Mouse (Mus musculus) forebrain, postnatal 0 days (tissue): ENCODE results near the gene Khk. TPM values are rescaled to one million over a fixed set of nuclear protein-coding genes. Genes with fewer than 3 reads are reported as not detected.
A peak's percentile ranks its signal among the peaks of the same experiment; 100 is the strongest.

Source experiments
- ATAC-seq: fragments of 200-750 bp; cut with Nextera tagmentation; 2 replicates; pipeline ENCODE4 v1.8.0; 2017; ENCODE audit warnings: mild to moderate bottlenecking, moderate library complexity
- DNase-seq: peaks from one replicate; pipeline ENCODE4 v3.0.0-alpha.2; 2015
- H3K27ac ChIP-seq: fragments of 300-500 bp; sonication (generic); 2 replicates; pipeline ENCODE4 v1.5.1; 2014; ENCODE audit warnings: low read depth, mild to moderate bottlenecking, antibody characterized with exemption, low read length, moderate library complexity, mixed read lengths
- H3K27me3 ChIP-seq: fragments of 300-500 bp; sonication (generic); 2 replicates; pipeline ENCODE4 v1.6.1; 2014; ENCODE audit warnings: mild to moderate bottlenecking, low read length, mixed read lengths; ENCODE audit not compliant: insufficient read depth
- H3K36me3 ChIP-seq: fragments of 300-500 bp; sonication (generic); 2 replicates; pipeline ENCODE4 v1.6.1; 2014; ENCODE audit warnings: mild to moderate bottlenecking, moderate library complexity; ENCODE audit not compliant: insufficient read depth
- H3K4me1 ChIP-seq: fragments of 300-500 bp; sonication (generic); 2 replicates; pipeline ENCODE4 v1.6.1; 2014; ENCODE audit warnings: antibody characterized with exemption; ENCODE audit not compliant: insufficient read depth
- H3K4me2 ChIP-seq: fragments of 300-500 bp; sonication (generic); 2 replicates; pipeline ENCODE4 v1.6.1; 2014; ENCODE audit warnings: low read depth, mild to moderate bottlenecking, moderate library complexity
- H3K4me3 ChIP-seq: fragments of 300-500 bp; sonication (generic); 2 replicates; pipeline ENCODE4 v1.5.1; 2014; ENCODE audit warnings: low read depth, low read length, mixed read lengths
- H3K9ac ChIP-seq: fragments of 300-500 bp; sonication (generic); 2 replicates; pipeline ENCODE4 v1.6.1; 2014; ENCODE audit warnings: mild to moderate bottlenecking
- H3K9me3 ChIP-seq: fragments of 300-500 bp; sonication (generic); 2 replicates; pipeline ENCODE4 v1.6.1; 2016; ENCODE audit warnings: low read length
- CTCF ChIP-seq: sonication (generic); IDR thresholded peaks from 2 replicates; pipeline ENCODE4 v1.5.1; 2016; ENCODE audit warnings: antibody characterized with exemption, control low read depth, low read depth
- WGBS: fragments of 180-500 bp; shearing (Covaris S2); extraction: QIAGEN DNeasy Blood & Tissue Kit; methylation state at CpG from one replicate; pipeline ENCODE4 v1.1.7; 2014; 5-methylcytosine and 5-hydroxymethylcytosine counted together
- polyA plus RNA-seq: library from polyadenylated mRNA; unstranded; fragments of >200 nt; fragmentation: Nextera tagmentation; extraction: Ambion mirVana; gene quantifications from 2 replicates; pipeline ENCODE4 v1.2.1, GENCODE M21; 2015
- total RNA-seq: library from RNA; depleted of rRNA; stranded (reverse); fragments of >200 nt; gene quantifications from 2 replicates; pipeline ENCODE4 v1.2.3, GENCODE M21; 2014

Khk gene
- total and polyA plus RNA-seq, 2 experiments from 2014 or later: 4.5 to 13.2 TPM

GRCm38 (mm10) chr5:30913060-30913841 lies 8.0 kb upstream of the Khk start, which contains the start of gene Emilin1:
Gene Emilin1, plus strand, starts transcription at chr5:30913402.
- H3K4me1 ChIP-seq: peaks cover 1% of the 10 kb centered on the region
- no peaks in the 10 kb centered on the region for H3K27me3 ChIP-seq
- no peak within 1 kb of the TSS for H3K4me2 ChIP-seq
- no peak within 1 kb of the TSS for H3K9ac ChIP-seq
- no peak for TF ChIP-seq CTCF
- WGBS: 33% methylated on average over 13 of the region's 13 CpGs
- DNase-seq (no peak), ATAC-seq (no peak)
- no peaks in the 10 kb centered on the region for H3K36me3 ChIP-seq
- no peaks in the 10 kb centered on the region for H3K9me3 ChIP-seq
- H3K27ac ChIP-seq: peak within 1 kb of the TSS; percentile 6; the same call in 1 of the 2 replicates
- no peak within 1 kb of the TSS for H3K4me3 ChIP-seq

- 86% methylated on average over 7 of the region's 7 CpGs for WGBS
- H3K27ac ChIP-seq: no peak overlapping the region
- no peak overlapping the region for H3K4me2 ChIP-seq
- no peak for DNase-seq
- H3K27me3 ChIP-seq: no peaks in the 10 kb centered on the region
- H3K4me1 ChIP-seq: no peaks in the 10 kb centered on the region
- H3K9ac ChIP-seq: no peak overlapping the region
- no peak for TF ChIP-seq CTCF
- H3K36me3 ChIP-seq: no peaks in the 10 kb centered on the region
- no peaks in the 10 kb centered on the region for H3K9me3 ChIP-seq
- no peak overlapping the region for H3K4me3 ChIP-seq
- no peak for ATAC-seq
Observed at GRCm38 (mm10) chr5:30914101-30914635, 7.1 kb upstream of the Khk start.

GRCm38 (mm10) chr5:30914849-30915248 lies 6.4 kb upstream of the Khk start:
- Histone ChIP-seq H3K36me3 (no peaks in the 10 kb centered on the region), H3K4me2 (no peak overlapping the region), H3K4me1 (no peaks in the 10 kb centered on the region), H3K27ac (no peak overlapping the region), H3K4me3 (no peak overlapping the region), H3K9ac (no peak overlapping the region), H3K27me3 (no peaks in the 10 kb centered on the region), H3K9me3 (no peaks in the 10 kb centered on the region)
- no peak for ATAC-seq
- TF ChIP-seq CTCF: no peak
- DNase-seq: no peak
- WGBS: 86% methylated on average over 6 of the region's 6 CpGs

GRCm38 (mm10) chr5:30915456-30915855 lies 5.8 kb upstream of the Khk start:
- no peak for TF ChIP-seq CTCF
- peak; percentile 7; the same call in 1 of the 2 replicates for ATAC-seq
- Histone ChIP-seq H3K27me3 (no peaks in the 10 kb centered on the region), H3K4me2 (no peak overlapping the region), H3K27ac (peak overlapping the region; percentile 21; the same call in 1 of the 2 replicates), H3K9me3 (no peaks in the 10 kb centered on the region), H3K4me3 (no peak overlapping the region), H3K36me3 (no peaks in the 10 kb centered on the region), H3K4me1 (no peaks in the 10 kb centered on the region), H3K9ac (peak overlapping the region; percentile 15; the same call in 1 of the 2 replicates)
- 71% methylated on average over 9 of the region's 9 CpGs for WGBS
- no peak for DNase-seq

GRCm38 (mm10) chr5:30915974-30916433 lies 5.2 kb upstream of the Khk start:
- no peak overlapping the region for H3K4me3 ChIP-seq
- no peaks in the 10 kb centered on the region for H3K4me1 ChIP-seq
- no peaks in the 10 kb centered on the region for H3K9me3 ChIP-seq
- DNase-seq: peak; percentile 96
- peak; percentile 97 for ATAC-seq
- WGBS: 4% methylated on average over 7 of the region's 7 CpGs
- no peaks in the 10 kb centered on the region for H3K36me3 ChIP-seq
- no peaks in the 10 kb centered on the region for H3K27me3 ChIP-seq
- H3K9ac ChIP-seq: no peak overlapping the region
- no peak overlapping the region; the same call in 1 of the 2 replicates for H3K4me2 ChIP-seq
- TF ChIP-seq CTCF: peak; percentile 86
- H3K27ac ChIP-seq: peak overlapping the region; percentile 54; the same call in 1 of the 2 replicates

- ATAC-seq (no peak), DNase-seq (no peak)
- Histone ChIP-seq H3K4me1 (0 out of 2 replicates have a peak, but pooled peaks cover under 1% of the 10 kb centered on the region), H3K36me3 (no peaks in the 10 kb centered on the region), H3K9me3 (no peaks in the 10 kb centered on the region), H3K27me3 (no peaks in the 10 kb centered on the region), H3K4me3 (no peak overlapping the region), H3K27ac (no peak overlapping the region), H3K4me2 (no peak overlapping the region), H3K9ac (no peak overlapping the region)
- no peak for TF ChIP-seq CTCF
- WGBS: 92% methylated on average over 9 of the region's 9 CpGs
Observed at GRCm38 (mm10) chr5:30916841-30917240, 4.4 kb upstream of the Khk start.

- no peak for TF ChIP-seq CTCF
- Histone ChIP-seq H3K9me3 (no peaks in the 10 kb centered on the region), H3K4me1 (0 out of 2 replicates have a peak, but pooled peaks cover 4% of the 10 kb centered on the region), H3K4me2 (no peak overlapping the region), H3K9ac (no peak overlapping the region), H3K4me3 (no peak overlapping the region), H3K27me3 (no peaks in the 10 kb centered on the region), H3K27ac (no peak overlapping the region), H3K36me3 (no peaks in the 10 kb centered on the region)
- ATAC-seq: no peak
- 94% methylated on average over 11 of the region's 11 CpGs for WGBS
- DNase-seq: no peak
Observed at GRCm38 (mm10) chr5:30917348-30917747, 3.9 kb upstream of the Khk start.
